Comparison of ENCODE assay signal across 7 mouse cellular contexts in genomic region chr17:56185281-56186141, GRCm38 (mm10). TPM values are rescaled to one million over a fixed set of nuclear protein-coding genes. Genes with fewer than 3 reads are reported as not detected.
DNase-seq lines count a peak whose midpoint lies in the region; ATAC-seq and TF ChIP-seq lines count a peak whose summit lies in the region.

No protein-coding gene starts in this region.

- 29% methylated on average over 11 of the region's 11 CpGs for WGBS in hindbrain, embryonic 13.5 days
- WGBS in limb, embryonic 10.5 days: 49% methylated on average over 11 of the region's 11 CpGs
- 42% methylated on average over 11 of the region's 11 CpGs for WGBS in midbrain, postnatal 0 days

- H3K9ac ChIP-seq in hindbrain, embryonic 13.5 days: peak overlapping the region; percentile 43
- no peak overlapping the region for H3K9ac ChIP-seq in midbrain, postnatal 0 days (replicated peaks; ENCODE audit: low read length, poor library complexity, severe bottlenecking)

- no peak overlapping the region for H3K4me3 ChIP-seq in hindbrain, embryonic 13.5 days
- no peak overlapping the region for H3K4me3 ChIP-seq in limb, embryonic 10.5 days
- no peak overlapping the region for H3K4me3 ChIP-seq in midbrain, postnatal 0 days (ENCODE audit: low read depth, low read length)

- 0 out of 2 replicates have a peak overlapping the region, but pooled peaks have one; percentile 8 for H3K4me2 ChIP-seq in hindbrain, embryonic 13.5 days
- H3K4me2 ChIP-seq in midbrain, postnatal 0 days (ENCODE audit: low read depth, low read length, poor library complexity, severe bottlenecking): no peak overlapping the region

- DNase-seq in MN1 (ENCODE audit: low spot score): peak; percentile 92
- DNase-seq in adrenal gland, adult (ENCODE audit: inconsistent age in 2 of 2, low spot score in 1 of 2): peak; percentile 85 to 94
- peak; percentile 64 for DNase-seq in gastrocnemius, adult 18-20 months (ENCODE audit: low spot score)
- DNase-seq in limb, embryonic 10.5 days (ENCODE audit: low spot score): no peak
- peak; percentile 73 for DNase-seq in midbrain, postnatal 0 days (ENCODE audit: low spot score)

- peaks cover 32% of the 10 kb centered on the region for H3K4me1 ChIP-seq in hindbrain, embryonic 13.5 days (replicated peaks)
- H3K4me1 ChIP-seq in limb, embryonic 10.5 days: peaks cover 30% of the 10 kb centered on the region
- peaks cover 6% of the 10 kb centered on the region for H3K4me1 ChIP-seq in midbrain, postnatal 0 days (ENCODE audit: insufficient read depth, low read length)

- no peaks in the 10 kb centered on the region for H3K9me3 ChIP-seq in hindbrain, embryonic 13.5 days
- no peaks in the 10 kb centered on the region for H3K9me3 ChIP-seq in limb, embryonic 10.5 days (replicated peaks)
- no peaks in the 10 kb centered on the region for H3K9me3 ChIP-seq in midbrain, postnatal 0 days (ENCODE audit: low read length)

- H3K27me3 ChIP-seq in hindbrain, embryonic 13.5 days: no peaks in the 10 kb centered on the region
- no peaks in the 10 kb centered on the region for H3K27me3 ChIP-seq in limb, embryonic 10.5 days (ENCODE audit: low read depth, poor library complexity, severe bottlenecking)
- no peaks in the 10 kb centered on the region for H3K27me3 ChIP-seq in midbrain, postnatal 0 days (ENCODE audit: insufficient read depth, low read length)

- H3K27ac ChIP-seq in hindbrain, embryonic 13.5 days: peak overlapping the region; percentile 70
- H3K27ac ChIP-seq in limb, embryonic 10.5 days: peak overlapping the region; percentile 65
- peak overlapping the region; percentile 51; the same call in 1 of the 2 replicates for H3K27ac ChIP-seq in midbrain, postnatal 0 days (ENCODE audit: low read depth, low read length)

- no peak for TF ChIP-seq CTCF in midbrain, postnatal 0 days (IDR thresholded peaks at IDR 0.05)

- H3K36me3 ChIP-seq in hindbrain, embryonic 13.5 days: peaks cover 63% of the 10 kb centered on the region
- H3K36me3 ChIP-seq in limb, embryonic 10.5 days: peaks cover 63% of the 10 kb centered on the region
- peaks cover 43% of the 10 kb centered on the region for H3K36me3 ChIP-seq in midbrain, postnatal 0 days (ENCODE audit: insufficient read depth, low read length)

- no peak for ATAC-seq in hindbrain, embryonic 13.5 days (ENCODE audit: low FRiP score)
- no peak for ATAC-seq in midbrain, postnatal 0 days (ENCODE audit: low FRiP score)
- ATAC-seq in granulocyte monocyte progenitor cell, adult 5-6 weeks (replicated peaks; ENCODE audit: poor library complexity, severe bottlenecking): no peak

RNA-seq across cellular contexts. Expression of gene Mydgf, which starts 1.8 kb away (rescaled TPM):
- total RNA-seq in gastrocnemius, adult 18-20 months (2021): 10 to 100 TPM; 17.1 to 17.5 TPM
- polyA plus RNA-seq in hindbrain, embryonic 13.5 days (2015; fragmentation: Nextera tagmentation; extraction: Ambion mirVana): 69.2 and 72.6 TPM in 2 replicates
- 78.0 and 80.7 TPM in 2 replicates for polyA plus RNA-seq in limb, embryonic 10.5 days (2016; fragmentation: Nextera tagmentation; extraction: Ambion mirVana)
- total RNA-seq in midbrain, postnatal 0 days (2014; rRNA removed): 41.7 and 49.3 TPM in 2 replicates
- 75.8 and 82.5 TPM in 2 replicates for polyA plus RNA-seq in midbrain, postnatal 0 days (2015; fragmentation: Nextera tagmentation; extraction: Ambion mirVana)
- total RNA-seq in granulocyte monocyte progenitor cell, adult 5-6 weeks (2014; fragmentation: Nextera tagmentation): 62.2 and 62.6 TPM in 2 replicates
- total RNA-seq in granulocyte monocyte progenitor cell, adult 5-6 weeks (2017): 51.1 and 54.4 TPM in 2 replicates

RNA-seq across cellular contexts. Expression of gene Tnfaip8l1, which starts 23.2 kb away (rescaled TPM):
- total RNA-seq in gastrocnemius, adult 18-20 months (2021): under 1 TPM; 0.21 to 0.25 TPM
- 7.9 and 9.2 TPM in 2 replicates for polyA plus RNA-seq in hindbrain, embryonic 13.5 days (2015; fragmentation: Nextera tagmentation; extraction: Ambion mirVana)
- polyA plus RNA-seq in limb, embryonic 10.5 days (2016; fragmentation: Nextera tagmentation; extraction: Ambion mirVana): 6.1 and 10.6 TPM in 2 replicates
- 15.1 and 17.9 TPM in 2 replicates for total RNA-seq in midbrain, postnatal 0 days (2014; rRNA removed)
- polyA plus RNA-seq in midbrain, postnatal 0 days (2015; fragmentation: Nextera tagmentation; extraction: Ambion mirVana): 8.4 and 9.9 TPM in 2 replicates
- 1.0 and 1.1 TPM in 2 replicates for total RNA-seq in granulocyte monocyte progenitor cell, adult 5-6 weeks (2014; fragmentation: Nextera tagmentation)
- total RNA-seq in granulocyte monocyte progenitor cell, adult 5-6 weeks (2017): 2.0 and 2.7 TPM in 2 replicates

RNA-seq across cellular contexts. Expression of gene Dpp9, which starts 33.2 kb away (rescaled TPM):
- total RNA-seq in gastrocnemius, adult 18-20 months (2021): 10 to 100 TPM; 35.6 to 41.6 TPM
- 24.5 and 26.5 TPM in 2 replicates for polyA plus RNA-seq in hindbrain, embryonic 13.5 days (2015; fragmentation: Nextera tagmentation; extraction: Ambion mirVana)
- 44.5 and 44.8 TPM in 2 replicates for polyA plus RNA-seq in limb, embryonic 10.5 days (2016; fragmentation: Nextera tagmentation; extraction: Ambion mirVana)
- total RNA-seq in midbrain, postnatal 0 days (2014; rRNA removed): 24.6 and 29.7 TPM in 2 replicates
- 19.4 and 19.7 TPM in 2 replicates for polyA plus RNA-seq in midbrain, postnatal 0 days (2015; fragmentation: Nextera tagmentation; extraction: Ambion mirVana)
- total RNA-seq in granulocyte monocyte progenitor cell, adult 5-6 weeks (2014; fragmentation: Nextera tagmentation): 39.7 and 46.0 TPM in 2 replicates
- total RNA-seq in granulocyte monocyte progenitor cell, adult 5-6 weeks (2017): 14.0 and 19.6 TPM in 2 replicates

RNA-seq across cellular contexts. Expression of gene Sema6b, which starts 45.4 kb away (rescaled TPM):
- total RNA-seq in gastrocnemius, adult 18-20 months (2021): 1 to 10 TPM; 1.5 to 3.7 TPM
- 10.5 and 11.7 TPM in 2 replicates for polyA plus RNA-seq in hindbrain, embryonic 13.5 days (2015; fragmentation: Nextera tagmentation; extraction: Ambion mirVana)
- 0.88 and 1.0 TPM in 2 replicates for polyA plus RNA-seq in limb, embryonic 10.5 days (2016; fragmentation: Nextera tagmentation; extraction: Ambion mirVana)
- 90.5 and 106 TPM in 2 replicates for total RNA-seq in midbrain, postnatal 0 days (2014; rRNA removed)
- polyA plus RNA-seq in midbrain, postnatal 0 days (2015; fragmentation: Nextera tagmentation; extraction: Ambion mirVana): 15.6 and 17.4 TPM in 2 replicates
- 4.3 and 5.1 TPM in 2 replicates for total RNA-seq in granulocyte monocyte progenitor cell, adult 5-6 weeks (2014; fragmentation: Nextera tagmentation)
- total RNA-seq in granulocyte monocyte progenitor cell, adult 5-6 weeks (2017): 6.0 and 7.7 TPM in 2 replicates
